Mouse (Mus musculus) kidney, adult 8-10 months (tissue): Measurements from ENCODE around the gene Abca4.

Experiments
- DNase-seq, 2 experiments: peaks; one replicate each; pipeline ENCODE4 v3.0.0; 2022

The Abca4 gene

GRCm38 (mm10) chr3:122173526-122174150 lies 129.4 kb downstream of the Abca4 start:
- no peak for DNase-seq

GRCm38 (mm10) chr3:122176018-122176417 lies 131.8 kb downstream of the Abca4 start:
- DNase-seq = no peak

- DNase-seq = no peak
These were observed 132.6 kb downstream of the Abca4 start for GRCm38 (mm10) chr3:122176706-122177390.

- DNase-seq = peak; percentile 16 to 22
These were observed 139.9 kb downstream of the Abca4 start for GRCm38 (mm10) chr3:122184109-122184508.

GRCm38 (mm10) chr3:122186975-122187374 lies 142.7 kb downstream of the Abca4 start:
- DNase-seq = no peak

- peak; percentile 60 to 83 for DNase-seq
These were observed 152.5 kb downstream of the Abca4 start for GRCm38 (mm10) chr3:122196621-122197298.

- DNase-seq = no peak
These were observed 154.3 kb downstream of the Abca4 start for GRCm38 (mm10) chr3:122198532-122198931.

GRCm38 (mm10) chr3:122198966-122199381 lies 154.7 kb downstream of the Abca4 start:
- DNase-seq = peak; percentile 88 to 91

GRCm38 (mm10) chr3:122199600-122199999 lies 155.4 kb downstream of the Abca4 start:
- DNase-seq = no peak

- peak; percentile 50 to 56 for DNase-seq
These were observed 155.8 kb downstream of the Abca4 start for GRCm38 (mm10) chr3:122200017-122200416.

- DNase-seq = no peak
These were observed 156.2 kb downstream of the Abca4 start for GRCm38 (mm10) chr3:122200447-122200846.

GRCm38 (mm10) chr3:122202307-122202732 lies 158.1 kb downstream of the Abca4 start:
- DNase-seq = no peak

GRCm38 (mm10) chr3:122203675-122204329 lies 159.6 kb downstream of the Abca4 start:
- DNase-seq = no peak

- no peak for DNase-seq
These were observed 161.5 kb downstream of the Abca4 start for GRCm38 (mm10) chr3:122205753-122206152.

GRCm38 (mm10) chr3:122206279-122207070 lies 162.2 kb downstream of the Abca4 start:
- peak; percentile 85 to 89 for DNase-seq

GRCm38 (mm10) chr3:122207766-122208165 lies 163.5 kb downstream of the Abca4 start:
- DNase-seq = no peak

GRCm38 (mm10) chr3:122208296-122209225 lies 164.3 kb downstream of the Abca4 start:
- no peak for DNase-seq

GRCm38 (mm10) chr3:122209511-122209910 lies 165.3 kb downstream of the Abca4 start:
- peak; percentile 70 to 75 for DNase-seq

- no peak for DNase-seq
These were observed 166.2 kb downstream of the Abca4 start for GRCm38 (mm10) chr3:122210434-122210833.

- DNase-seq = no peak
These were observed 166.6 kb downstream of the Abca4 start for GRCm38 (mm10) chr3:122210846-122211245.

GRCm38 (mm10) chr3:122211446-122212125 lies 167.3 kb downstream of the Abca4 start:
- DNase-seq = no peak
